Mouse (Mus musculus) myocyte (in vitro differentiated cells): Measurements from ENCODE around the gene Pgrmc1. TPM values are rescaled to one million over a fixed set of nuclear protein-coding genes. Genes with fewer than 3 reads are reported as not detected.
A peak's percentile ranks its signal among the peaks of the same experiment; 100 is the strongest.
"Not testable (repeated sequence)": the region's sequence is repeated elsewhere in the genome, so short reads cannot be mapped to it uniquely, and the experiment has no call there.

Experiments used
- H3K27me3 ChIP-seq: one replicate; pipeline ENCODE4 v1.6.1; 2011; ENCODE audit not compliant: control insufficient read depth, insufficient read depth, insufficient read length
- H3K36me3 ChIP-seq: one replicate; pipeline ENCODE4 v1.6.1; 2011; ENCODE audit not compliant: control insufficient read depth, insufficient read depth
- H3K4me2 ChIP-seq: one replicate; pipeline ENCODE4 v1.6.1; 2011; ENCODE audit warnings: low read depth, control low read depth
- H3K4me3 ChIP-seq: one replicate; pipeline ENCODE4 v1.5.1; 2011; ENCODE audit warnings: mild to moderate bottlenecking, control low read depth, moderate library complexity
- H3K79me2 ChIP-seq: one replicate; pipeline ENCODE4 v1.6.1; 2011; ENCODE audit not compliant: control insufficient read depth, insufficient read depth
- H3ac ChIP-seq: one replicate; pipeline ENCODE4 v1.6.1; 2011; ENCODE audit not compliant: control insufficient read depth, insufficient read length
- CEBPB ChIP-seq: IDR thresholded peaks from 2 replicates; pipeline ENCODE4 v1.6.1; 2011; ENCODE audit warnings: mild to moderate bottlenecking, moderate library complexity; ENCODE audit not compliant: poor library complexity, insufficient read depth, severe bottlenecking
- E2F4 ChIP-seq: IDR thresholded peaks from one replicate; pipeline ENCODE4 v1.6.1; 2011; ENCODE audit warnings: mild to moderate bottlenecking, control low read depth, moderate library complexity; ENCODE audit not compliant: insufficient read depth
- MAX ChIP-seq: IDR thresholded peaks from one replicate; pipeline ENCODE4 v1.6.1; 2011; ENCODE audit warnings: low read depth, mild to moderate bottlenecking, control low read depth
- MYOD1 ChIP-seq, 3 experiments: IDR thresholded peaks; one replicate each; pipeline ENCODE4 v1.6.1; 2011; ENCODE audit warnings: control low read depth in 2 of 3, low read depth in 2 of 3, mild to moderate bottlenecking in 2 of 3, moderate library complexity in 1 of 3; ENCODE audit not compliant: insufficient read length in 2 of 3, control insufficient read depth in 1 of 3
- MYOG ChIP-seq, 3 experiments: IDR thresholded peaks; one replicate each; pipeline ENCODE4 v1.6.1; 2011; ENCODE audit warnings: control low read depth in 2 of 3, low read depth in 2 of 3, mild to moderate bottlenecking in 2 of 3; ENCODE audit not compliant: insufficient read length in 2 of 3, control insufficient read depth in 1 of 3, insufficient read depth in 1 of 3
- POLR2A ChIP-seq: IDR thresholded peaks from one replicate; pipeline ENCODE4 v1.6.1; 2011; ENCODE audit warnings: low read depth, mild to moderate bottlenecking, control low read depth, moderate library complexity; ENCODE audit not compliant: insufficient read length
- POLR2AphosphoS2 ChIP-seq: IDR thresholded peaks from one replicate; pipeline ENCODE4 v1.6.1; 2011; ENCODE audit warnings: low read depth, control low read depth; ENCODE audit not compliant: insufficient read length
- REST ChIP-seq: IDR thresholded peaks from one replicate; pipeline ENCODE4 v1.6.1; 2011; ENCODE audit warnings: mild to moderate bottlenecking, control low read depth, moderate library complexity; ENCODE audit not compliant: insufficient read depth, insufficient read length
- SRF ChIP-seq: IDR thresholded peaks from one replicate; pipeline ENCODE4 v1.6.1; 2011; ENCODE audit warnings: low read depth; ENCODE audit not compliant: control insufficient read depth, insufficient read length
- TCF12 ChIP-seq: IDR thresholded peaks from one replicate; pipeline ENCODE4 v1.6.1; 2011; ENCODE audit warnings: mild to moderate bottlenecking, control low read depth; ENCODE audit not compliant: poor library complexity, insufficient read depth, severe bottlenecking
- TCF3 ChIP-seq: IDR thresholded peaks from one replicate; pipeline ENCODE4 v1.6.1; 2011; ENCODE audit warnings: low read depth, control low read depth; ENCODE audit not compliant: insufficient read length
- USF1 ChIP-seq: IDR thresholded peaks from one replicate; pipeline ENCODE4 v1.6.1; 2011; ENCODE audit warnings: low read depth, mild to moderate bottlenecking, control low read depth, moderate library complexity
- polyA plus RNA-seq: library from polyadenylated mRNA; unstranded; fragments of >200 nt; fragmentation: generic; extraction: Trizol; gene quantifications from one replicate; pipeline ENCODE4 v1.2.1, GENCODE M21; 2012; ENCODE audit warnings: missing spikeins

The Pgrmc1 gene
- polyA plus RNA-seq, 1 experiment, result 43.9 TPM

- Histone ChIP-seq H3K36me3 (no peaks in the 10 kb centered on the region), H3ac (no peak overlapping the region), H3K27me3 (no peaks in the 10 kb centered on the region), H3K4me3 (no peak overlapping the region), H3K4me2 (peak overlapping the region; percentile 68), H3K79me2 (no peaks in the 10 kb centered on the region)
- no peak for TF ChIP-seq SRF
- TF ChIP-seq CEBPB, result no peak
- no peak for TF ChIP-seq TCF12
- TF ChIP-seq E2F4, result no peak
- no peak for TF ChIP-seq POLR2A
- no peak for TF ChIP-seq TCF3
- no peak for TF ChIP-seq USF1
- TF ChIP-seq MYOG (IDR thresholded peaks at IDR 0.05; ENCODE audit: control insufficient read depth in 1 of 3, insufficient read depth in 1 of 3, insufficient read length in 2 of 3, low read depth in 2 of 3), result peak in 1 of 3 experiments; percentile 10
- TF ChIP-seq MAX, result no peak
- TF ChIP-seq REST, result no peak
- peak in 2 of 3 experiments; percentile 8 for TF ChIP-seq MYOD1 (IDR thresholded peaks at IDR 0.05; ENCODE audit: control insufficient read depth in 1 of 3, insufficient read length in 2 of 3, low read depth in 2 of 3)
- no peak for TF ChIP-seq POLR2AphosphoS2
Observed at GRCm38 (mm10) chrX:36552055-36552587, 45.9 kb upstream of the Pgrmc1 start.

DNA sequence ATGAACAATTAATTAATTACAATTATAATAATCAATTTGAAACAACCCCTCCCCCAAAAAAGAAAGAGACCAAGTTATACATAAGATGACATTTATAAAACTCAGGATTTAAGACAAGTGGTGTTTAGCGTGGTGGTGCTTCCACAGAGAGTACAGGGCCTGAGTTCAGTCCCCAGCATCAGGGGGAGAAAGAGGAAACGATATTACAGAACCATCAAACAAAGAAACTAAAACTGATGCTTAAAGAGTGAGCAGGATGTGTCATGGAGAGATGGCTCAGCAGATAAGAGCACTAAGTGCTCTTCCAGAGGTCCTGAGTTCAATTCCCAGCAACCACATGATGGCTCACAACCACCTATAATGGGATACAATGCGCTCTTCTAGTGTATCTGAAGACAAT, 45.3 kb upstream of the Pgrmc1 start:
- H3K4me2 ChIP-seq, result no peak overlapping the region
- H3ac ChIP-seq, result no peak overlapping the region
- TF ChIP-seq USF1, result no peak
- TF ChIP-seq TCF3, result no peak
- TF ChIP-seq REST, result no peak
- TF ChIP-seq POLR2A, result no peak
- TF ChIP-seq MAX, result no peak
- TF ChIP-seq MYOD1 (IDR thresholded peaks at IDR 0.05; ENCODE audit: control insufficient read depth in 1 of 3, insufficient read length in 2 of 3, low read depth in 2 of 3), result no peak
- TF ChIP-seq POLR2AphosphoS2, result no peak
- H3K36me3 ChIP-seq, result no peaks in the 10 kb centered on the region
- no peaks in the 10 kb centered on the region for H3K79me2 ChIP-seq
- no peaks in the 10 kb centered on the region for H3K27me3 ChIP-seq
- no peak overlapping the region for H3K4me3 ChIP-seq

DNA sequence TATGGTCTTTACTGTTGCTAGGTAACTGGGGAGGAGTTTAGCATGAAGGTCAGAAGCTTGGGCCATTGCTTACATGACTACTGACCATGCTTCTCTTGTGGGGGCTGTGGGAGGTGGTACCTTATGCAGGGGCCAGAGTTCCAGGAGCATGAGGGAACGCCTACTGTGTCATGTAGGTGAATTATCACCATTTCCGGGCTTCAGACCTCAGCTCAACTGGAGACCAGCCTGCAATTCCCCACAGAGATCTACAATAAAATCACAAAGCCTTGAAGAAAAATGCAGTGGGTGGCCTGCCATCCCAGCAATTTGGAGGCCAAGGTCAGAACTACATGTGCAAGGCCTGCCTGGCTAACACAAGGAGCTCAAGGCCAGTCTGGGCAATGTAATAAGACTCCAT, 42.8 kb upstream of the Pgrmc1 start:
- not testable (repeated sequence) for H3K4me3 ChIP-seq, H3K79me2 ChIP-seq, H3K27me3 ChIP-seq, H3K4me2 ChIP-seq, H3K36me3 ChIP-seq, H3ac ChIP-seq

- Histone ChIP-seq H3K36me3 (no peaks in the 10 kb centered on the region), H3K4me3 (no peak overlapping the region), H3K27me3 (no peaks in the 10 kb centered on the region), H3K79me2 (no peaks in the 10 kb centered on the region), H3K4me2 (no peak overlapping the region), H3ac (no peak overlapping the region)
- no peak for TF ChIP-seq E2F4
- TF ChIP-seq TCF3, result no peak
- TF ChIP-seq POLR2A, result no peak
Observed at GRCm38 (mm10) chrX:36560170-36560569, 37.8 kb upstream of the Pgrmc1 start.

GRCm38 (mm10) chrX:36561650-36562049, 36.4 kb upstream of the Pgrmc1 start:
- TF ChIP-seq MYOG (IDR thresholded peaks at IDR 0.05; ENCODE audit: control insufficient read depth in 1 of 3, insufficient read depth in 1 of 3, insufficient read length in 2 of 3, low read depth in 2 of 3) (no peak), SRF (no peak), TCF12 (no peak), E2F4 (no peak), REST (no peak), MYOD1 (IDR thresholded peaks at IDR 0.05; ENCODE audit: control insufficient read depth in 1 of 3, insufficient read length in 2 of 3, low read depth in 2 of 3) (no peak), CEBPB (no peak), USF1 (no peak), TCF3 (no peak), POLR2AphosphoS2 (no peak), MAX (no peak), POLR2A (no peak)
- Histone ChIP-seq H3K79me2 (no peaks in the 10 kb centered on the region), H3K4me2 (peak overlapping the region; percentile 57), H3ac (no peak overlapping the region), H3K36me3 (no peaks in the 10 kb centered on the region), H3K4me3 (no peak overlapping the region), H3K27me3 (no peaks in the 10 kb centered on the region)
